Mouse (Mus musculus) MEL (cell line): ENCODE measurements at regions not wholly inside any gene's neighbourhood (a gene's known extent, or its start where the extent isn't known, plus 50 kb on each side); places are given as distances from the start of the nearest gene placed in this dataset.

Source experiments
- CHD1 ChIP-seq: IDR thresholded peaks from 2 replicates; pipeline ENCODE4 v1.6.1; 2012; ENCODE audit warnings: low read depth, mild to moderate bottlenecking, inconsistent platforms, low read length, improper control_type of control experiment
- CTCF ChIP-seq, 3 experiments: IDR thresholded peaks in 2 of 3; conservative IDR thresholded peaks in 1 of 3; 2 replicates each; pipeline ENCODE4 v1.5.1; 2011 to 2012; ENCODE audit warnings: low read length in 3 of 3, low read depth in 2 of 3, mild to moderate bottlenecking in 2 of 3, improper control_type of control experiment in 1 of 3, inconsistent platforms in 1 of 3, mixed read lengths in 1 of 3, moderate library complexity in 1 of 3; ENCODE audit not compliant: control insufficient read depth in 1 of 3, insufficient read depth in 1 of 3, poor library complexity in 1 of 3, severe bottlenecking in 1 of 3
- ELF1 ChIP-seq: IDR thresholded peaks from 2 replicates; pipeline ENCODE4 v1.6.1; 2014; ENCODE audit warnings: low read depth, mild to moderate bottlenecking, inconsistent platforms, low read length, improper control_type of control experiment, moderate library complexity
- EP300 ChIP-seq, 2 experiments: IDR thresholded peaks; 2 replicates each; pipeline ENCODE4 v1.6.1; 2011; ENCODE audit warnings: improper control_type of control experiment in 2 of 2, low read length in 2 of 2, low read depth in 1 of 2, mild to moderate bottlenecking in 1 of 2
- ETS1 ChIP-seq: IDR thresholded peaks from 2 replicates; pipeline ENCODE4 v1.6.1; 2012; ENCODE audit warnings: low read depth, mild to moderate bottlenecking, inconsistent platforms, low read length, improper control_type of control experiment, moderate library complexity
- HCFC1 ChIP-seq: IDR thresholded peaks from 2 replicates; pipeline ENCODE4 v1.6.1; 2012; ENCODE audit warnings: low read depth, mild to moderate bottlenecking, inconsistent platforms, low read length, improper control_type of control experiment, moderate library complexity
- JUND ChIP-seq: IDR thresholded peaks from 2 replicates; pipeline ENCODE4 v1.6.1; 2011; ENCODE audit warnings: low read depth, mild to moderate bottlenecking, improper control_type of control experiment, low read length
- MAFK ChIP-seq: IDR thresholded peaks from 2 replicates; pipeline ENCODE4 v1.6.1; 2011; ENCODE audit warnings: low read depth, mild to moderate bottlenecking, low read length, improper control_type of control experiment, borderline replicate concordance
- MAX ChIP-seq: IDR thresholded peaks from 2 replicates; pipeline ENCODE4 v1.6.1; 2011; ENCODE audit warnings: low read length, improper control_type of control experiment
- MXI1 ChIP-seq: IDR thresholded peaks from 2 replicates; pipeline ENCODE4 v1.6.1; 2011; ENCODE audit warnings: mild to moderate bottlenecking, low read depth, low read length, improper control_type of control experiment
- MYB ChIP-seq: IDR thresholded peaks from 2 replicates; pipeline ENCODE4 v1.6.1; 2011; ENCODE audit warnings: mild to moderate bottlenecking, low read depth, low read length, improper control_type of control experiment
- MYC ChIP-seq: IDR thresholded peaks from 2 replicates; pipeline ENCODE4 v1.6.1; 2011; ENCODE audit warnings: low read depth, mild to moderate bottlenecking, low read length, improper control_type of control experiment, moderate library complexity
- NELFE ChIP-seq: IDR thresholded peaks from 2 replicates; pipeline ENCODE4 v1.6.1; 2011; ENCODE audit warnings: low read depth, low read length, improper control_type of control experiment
- NRF1 ChIP-seq: IDR thresholded peaks from 2 replicates; pipeline ENCODE4 v1.6.1; 2014; ENCODE audit warnings: low read depth, mild to moderate bottlenecking, inconsistent platforms, low read length, improper control_type of control experiment, moderate library complexity; ENCODE audit not compliant: poor library complexity, insufficient read depth, severe bottlenecking
- POLR2AphosphoS2 ChIP-seq: IDR thresholded peaks from 2 replicates; pipeline ENCODE4 v1.6.1; 2011; ENCODE audit warnings: low read length, improper control_type of control experiment
- RAD21 ChIP-seq: IDR thresholded peaks from 2 replicates; pipeline ENCODE4 v1.6.1; 2011; ENCODE audit warnings: mild to moderate bottlenecking, low read depth, low read length, improper control_type of control experiment
- RCOR1 ChIP-seq: IDR thresholded peaks from 2 replicates; pipeline ENCODE4 v1.6.1; 2012; ENCODE audit warnings: low read depth, mild to moderate bottlenecking, inconsistent platforms, low read length, improper control_type of control experiment
- SIN3A ChIP-seq: IDR thresholded peaks from 2 replicates; pipeline ENCODE4 v1.6.1; 2012; ENCODE audit warnings: low read length, improper control_type of control experiment, inconsistent platforms
- TAL1 ChIP-seq: IDR thresholded peaks from 2 replicates; pipeline ENCODE4 v1.6.1; 2012; ENCODE audit warnings: mild to moderate bottlenecking, inconsistent platforms, low read length, moderate library complexity, mixed read lengths
- UBTF ChIP-seq: IDR thresholded peaks from 2 replicates; pipeline ENCODE4 v1.6.1; 2012; ENCODE audit warnings: low read depth, mild to moderate bottlenecking, inconsistent platforms, low read length, improper control_type of control experiment, moderate library complexity, borderline replicate concordance; ENCODE audit not compliant: insufficient read depth
- USF1 ChIP-seq: IDR thresholded peaks from 2 replicates; pipeline ENCODE4 v1.6.1; 2014; ENCODE audit warnings: low read depth, mild to moderate bottlenecking, inconsistent platforms, low read length, improper control_type of control experiment, moderate library complexity
- USF2 ChIP-seq, 2 experiments: IDR thresholded peaks; 2 replicates each; pipeline ENCODE4 v1.6.1; 2011 to 2012; ENCODE audit warnings: improper control_type of control experiment in 2 of 2, low read length in 2 of 2, borderline replicate concordance in 1 of 2, inconsistent platforms in 1 of 2, low read depth in 1 of 2, mild to moderate bottlenecking in 1 of 2; ENCODE audit not compliant: insufficient read depth in 1 of 2
- ZC3H11A ChIP-seq: IDR thresholded peaks from 2 replicates; pipeline ENCODE4 v1.6.1; 2012; ENCODE audit warnings: low read depth, mild to moderate bottlenecking, inconsistent platforms, low read length, improper control_type of control experiment
- ZKSCAN1 ChIP-seq: IDR thresholded peaks from 2 replicates; pipeline ENCODE4 v1.6.1; 2012; ENCODE audit warnings: low read depth, mild to moderate bottlenecking, inconsistent platforms, low read length, improper control_type of control experiment, moderate library complexity

DNA sequence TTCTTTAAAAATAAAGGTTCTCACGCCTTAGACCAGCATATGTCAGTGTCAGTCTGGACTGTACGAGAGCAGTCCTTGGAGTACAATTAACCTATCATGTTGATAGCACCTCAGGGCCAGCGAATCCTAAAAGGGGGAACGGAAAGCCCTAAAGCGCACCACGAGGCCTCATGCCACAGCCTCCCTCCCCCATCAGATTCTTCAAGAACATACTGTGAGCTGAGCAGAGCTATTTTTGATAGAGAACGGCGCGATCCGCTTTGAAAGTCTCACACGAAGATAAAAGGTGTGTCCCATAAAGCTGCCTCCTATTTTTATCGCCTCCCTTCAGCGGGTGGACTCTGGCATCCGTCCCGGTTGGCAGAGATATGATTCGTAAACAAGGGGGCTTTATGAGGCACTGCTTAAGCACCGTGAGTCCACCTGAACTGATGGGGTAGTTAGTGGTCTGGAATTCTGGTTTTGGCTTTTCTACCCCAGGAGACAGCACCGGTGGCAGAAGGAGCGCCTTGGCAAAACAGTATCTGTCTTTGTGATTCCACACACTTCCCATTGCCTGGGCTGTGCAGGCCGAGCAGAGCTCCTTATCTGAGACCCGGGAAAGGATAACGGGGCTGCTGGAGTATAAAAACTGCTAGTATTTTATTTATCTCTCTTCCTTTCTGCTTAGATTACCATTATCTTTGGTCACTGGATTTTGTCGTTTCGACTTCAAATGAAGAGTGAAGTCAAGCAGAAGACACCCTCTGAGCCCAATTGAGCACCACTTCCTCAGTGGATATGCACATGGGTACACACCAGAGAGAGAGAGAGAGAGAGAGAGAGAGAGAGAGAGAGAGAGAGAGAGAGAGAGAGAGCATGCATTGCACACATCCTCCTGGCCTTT, 149.6 kb downstream of the Dhx15 start (continued):
- TF ChIP-seq MAFK: peak; percentile 59; the same call in 1 of the 2 replicates
- peak; percentile 85 for TF ChIP-seq MYC
- peak; percentile 80 for TF ChIP-seq MYB
- TF ChIP-seq SIN3A: peak; percentile 81
- TF ChIP-seq RAD21: no peak
- TF ChIP-seq ETS1: peak; percentile 87
- TF ChIP-seq EP300 (IDR thresholded peaks at IDR 0.05; ENCODE audit: low read depth in 1 of 2, low read length in 2 of 2): peak; percentile 92 to 93
- no peak for TF ChIP-seq USF1
- TF ChIP-seq JUND: peak; percentile 100
- peak; percentile 70 for TF ChIP-seq MAX
- TF ChIP-seq ZC3H11A: no peak
- no peak for TF ChIP-seq ZKSCAN1
- TF ChIP-seq NRF1: no peak
- TF ChIP-seq CTCF (IDR thresholded peaks at IDR 0.05 in 2 of 3, conservative IDR thresholded peaks at IDR 0.05 in 1 of 3; ENCODE audit: control insufficient read depth in 1 of 3, insufficient read depth in 1 of 3, low read depth in 2 of 3, low read length in 3 of 3, poor library complexity in 1 of 3, severe bottlenecking in 1 of 3): no peak
- TF ChIP-seq MXI1: peak; percentile 44
- no peak; the same call in 1 of the 2 replicates for TF ChIP-seq HCFC1
- TF ChIP-seq ELF1: peak; percentile 25; the same call in 1 of the 2 replicates
- peak; percentile 56; the same call in 1 of the 2 replicates for TF ChIP-seq POLR2AphosphoS2
- peak; percentile 95 for TF ChIP-seq RCOR1
- TF ChIP-seq TAL1: peak; percentile 84
- no peak for TF ChIP-seq USF2 (IDR thresholded peaks at IDR 0.05; ENCODE audit: borderline replicate concordance in 1 of 2, insufficient read depth in 1 of 2, low read depth in 1 of 2, low read length in 2 of 2)
- no peak for TF ChIP-seq CHD1
- TF ChIP-seq UBTF: no peak
- no peak for TF ChIP-seq NELFE
- TF ChIP-seq, all 39 proteins: peak for 22
